Mouse (Mus musculus): ENCODE measurements around the gene Amy2a3.
"Not testable (repeated sequence)": the region's sequence is repeated elsewhere in the genome, so short reads cannot be mapped to it uniquely, and the experiment has no call there.

The Amy2a3 gene

DNA sequence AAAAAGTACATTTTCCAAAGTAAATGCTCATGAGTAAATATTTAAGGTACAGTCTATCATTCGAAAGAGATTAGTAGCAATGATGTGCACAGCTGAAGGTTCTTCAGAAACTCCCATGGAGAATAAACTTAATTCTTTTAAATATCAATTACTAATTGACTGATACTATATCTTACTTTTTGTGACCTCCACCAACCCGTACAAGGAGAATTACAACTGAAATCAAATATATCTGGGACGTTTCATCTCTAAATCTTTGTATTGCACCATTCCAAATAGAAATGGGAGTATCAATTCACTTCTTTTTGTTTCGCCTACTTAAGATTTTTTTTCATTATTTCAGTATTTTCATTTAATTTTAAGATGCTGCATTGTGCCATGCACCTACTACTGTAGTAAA, at the start of gene Amy2a3:
Amy2a3 (minus strand) TSS at position 101 of the 400 bp plus-strand sequence.
- not testable (repeated sequence) for DNase-seq

DNA sequence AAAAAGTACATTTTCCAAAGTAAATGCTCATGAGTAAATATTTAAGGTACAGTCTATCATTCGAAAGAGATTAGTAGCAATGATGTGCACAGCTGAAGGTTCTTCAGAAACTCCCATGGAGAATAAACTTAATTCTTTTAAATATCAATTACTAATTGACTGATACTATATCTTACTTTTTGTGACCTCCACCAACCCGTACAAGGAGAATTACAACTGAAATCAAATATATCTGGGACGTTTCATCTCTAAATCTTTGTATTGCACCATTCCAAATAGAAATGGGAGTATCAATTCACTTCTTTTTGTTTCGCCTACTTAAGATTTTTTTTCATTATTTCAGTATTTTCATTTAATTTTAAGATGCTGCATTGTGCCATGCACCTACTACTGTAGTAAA, 32.7 kb upstream of the Amy2a3 start, which contains the start of gene Amy2a2:
Amy2a2 (minus strand) TSS at position 101 of the 400 bp plus-strand sequence.
- not testable (repeated sequence) for DNase-seq

DNA sequence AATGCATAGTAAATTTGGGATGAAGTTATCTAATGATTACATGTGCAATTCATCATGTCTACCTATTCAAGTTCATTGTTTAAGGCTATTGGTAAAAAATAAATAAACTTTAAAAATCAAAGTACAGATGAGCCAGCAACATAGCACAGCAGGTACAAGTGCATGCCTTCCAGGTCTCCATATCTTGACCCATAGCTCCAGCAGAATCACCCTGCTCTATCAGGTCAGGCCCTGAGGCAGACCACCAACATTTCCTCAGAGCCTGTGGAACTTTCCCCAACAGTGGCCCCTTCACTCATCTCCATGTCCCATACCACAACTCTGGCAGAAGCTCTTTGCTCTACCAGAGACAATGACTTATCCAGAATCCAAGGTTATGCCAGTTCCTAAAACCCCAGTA, 21.6 kb upstream of the Amy2a3 start:
- DNase-seq: not testable (repeated sequence)

DNA sequence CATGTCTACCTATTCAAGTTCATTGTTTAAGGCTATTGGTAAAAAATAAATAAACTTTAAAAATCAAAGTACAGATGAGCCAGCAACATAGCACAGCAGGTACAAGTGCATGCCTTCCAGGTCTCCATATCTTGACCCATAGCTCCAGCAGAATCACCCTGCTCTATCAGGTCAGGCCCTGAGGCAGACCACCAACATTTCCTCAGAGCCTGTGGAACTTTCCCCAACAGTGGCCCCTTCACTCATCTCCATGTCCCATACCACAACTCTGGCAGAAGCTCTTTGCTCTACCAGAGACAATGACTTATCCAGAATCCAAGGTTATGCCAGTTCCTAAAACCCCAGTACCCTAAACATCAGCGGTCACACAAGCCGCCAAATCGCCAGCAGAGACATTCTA, 10.9 kb downstream of the Amy2a3 start:
- not testable (repeated sequence) for DNase-seq

DNA sequence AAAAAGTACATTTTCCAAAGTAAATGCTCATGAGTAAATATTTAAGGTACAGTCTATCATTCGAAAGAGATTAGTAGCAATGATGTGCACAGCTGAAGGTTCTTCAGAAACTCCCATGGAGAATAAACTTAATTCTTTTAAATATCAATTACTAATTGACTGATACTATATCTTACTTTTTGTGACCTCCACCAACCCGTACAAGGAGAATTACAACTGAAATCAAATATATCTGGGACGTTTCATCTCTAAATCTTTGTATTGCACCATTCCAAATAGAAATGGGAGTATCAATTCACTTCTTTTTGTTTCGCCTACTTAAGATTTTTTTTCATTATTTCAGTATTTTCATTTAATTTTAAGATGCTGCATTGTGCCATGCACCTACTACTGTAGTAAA, 32.5 kb downstream of the Amy2a3 start, which contains the start of gene Amy2a4:
Amy2a4 (minus strand) TSS at position 101 of the 400 bp plus-strand sequence.
- DNase-seq: not testable (repeated sequence)

DNA sequence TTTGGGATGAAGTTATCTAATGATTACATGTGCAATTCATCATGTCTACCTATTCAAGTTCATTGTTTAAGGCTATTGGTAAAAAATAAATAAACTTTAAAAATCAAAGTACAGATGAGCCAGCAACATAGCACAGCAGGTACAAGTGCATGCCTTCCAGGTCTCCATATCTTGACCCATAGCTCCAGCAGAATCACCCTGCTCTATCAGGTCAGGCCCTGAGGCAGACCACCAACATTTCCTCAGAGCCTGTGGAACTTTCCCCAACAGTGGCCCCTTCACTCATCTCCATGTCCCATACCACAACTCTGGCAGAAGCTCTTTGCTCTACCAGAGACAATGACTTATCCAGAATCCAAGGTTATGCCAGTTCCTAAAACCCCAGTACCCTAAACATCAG, 43.6 kb downstream of the Amy2a3 start:
- not testable (repeated sequence) for DNase-seq

DNA sequence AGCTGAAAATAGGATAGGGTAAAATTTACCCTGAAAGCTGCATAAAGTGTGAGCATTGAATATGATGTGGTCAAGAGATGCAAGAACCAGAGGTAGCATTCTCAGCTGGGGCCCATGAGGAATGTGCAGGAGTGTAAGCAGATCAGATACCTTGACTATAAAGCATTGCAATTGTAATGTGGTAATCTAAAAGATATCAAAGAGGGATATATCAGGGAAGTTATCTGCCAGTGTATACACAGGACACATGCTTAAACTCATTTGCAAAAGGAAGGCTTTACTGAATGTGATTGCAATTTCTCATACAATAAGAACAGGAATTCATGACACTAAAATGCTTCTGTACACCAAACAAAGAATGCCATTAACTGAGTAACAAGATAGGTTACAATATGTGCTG, 44.3 kb downstream of the Amy2a3 start:
- DNase-seq: not testable (repeated sequence)
